Mouse (Mus musculus): ENCODE measurements around the gene Fam173a.

Gene Fam173a

DNA sequence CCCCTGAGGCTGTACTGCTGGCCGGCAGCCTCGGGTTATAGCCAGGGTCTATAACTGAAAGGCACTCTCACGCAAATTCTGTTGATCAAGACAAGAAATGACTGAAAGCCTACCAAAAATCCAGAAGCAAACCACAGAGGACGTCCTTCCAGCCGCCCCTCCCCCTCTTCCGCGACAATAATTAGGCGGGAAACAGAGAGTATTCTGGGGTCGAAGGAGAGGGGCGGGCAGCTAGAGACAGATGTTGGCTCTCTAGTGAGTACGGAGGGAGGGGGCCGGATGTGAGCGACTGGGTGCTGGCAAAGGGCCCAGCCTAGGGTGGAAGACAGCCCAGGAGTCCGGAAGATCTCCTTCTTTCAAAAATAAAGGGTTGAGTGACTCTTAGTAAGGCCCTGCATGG is at the start of gene Fam173a:
TSS of gene Fam173a (minus strand) at position 287 of the 400 bp plus-strand sequence.
- in situ Hi-C loops (cut with MboI; ENCODE audit: unreplicated experiment in 2 of 2): no loop called here

DNA sequence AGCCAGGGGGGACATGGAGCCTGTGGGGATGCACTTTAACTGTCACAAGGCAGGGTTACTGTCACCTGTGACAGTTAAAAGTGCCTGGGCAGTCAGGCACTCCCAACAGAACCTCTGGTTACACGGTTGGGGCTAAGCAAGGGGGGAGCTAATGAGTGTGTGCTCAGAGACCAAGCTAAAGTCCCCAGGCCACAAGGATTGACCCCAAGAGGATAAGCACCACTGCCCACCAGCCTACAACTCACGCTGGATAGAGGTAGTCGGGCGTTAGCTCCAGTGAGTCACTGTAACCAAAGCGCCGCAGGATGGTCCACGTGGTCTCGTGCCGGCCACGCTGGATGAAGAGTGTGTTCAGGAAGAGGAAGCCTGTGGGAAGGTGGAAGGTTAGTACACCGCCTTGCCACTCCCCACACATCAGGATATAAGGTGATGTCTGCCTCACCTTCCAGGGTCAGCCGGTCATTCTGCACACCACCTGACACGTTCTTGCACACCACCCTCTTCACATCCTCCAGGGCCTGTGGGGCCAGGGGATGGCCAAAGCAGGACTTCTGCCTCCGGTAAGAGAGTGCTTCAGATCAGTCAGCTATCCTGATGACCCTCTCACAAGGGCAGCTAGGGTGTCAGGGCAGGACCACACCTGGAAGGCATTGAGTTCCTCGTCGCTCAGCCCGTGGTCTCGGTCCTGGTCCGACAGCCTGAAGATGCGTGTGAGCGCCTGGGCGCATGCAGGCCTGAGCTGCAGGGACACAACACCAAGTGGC is 48.6 kb upstream of the Fam173a start, which contains the start of gene Gm20683:
TSS of gene Gm20683 (minus strand) at position 647 of the 764 bp plus-strand sequence.
- in situ Hi-C loops (cut with MboI; ENCODE audit: unreplicated experiment in 2 of 2): no loop called here

DNA sequence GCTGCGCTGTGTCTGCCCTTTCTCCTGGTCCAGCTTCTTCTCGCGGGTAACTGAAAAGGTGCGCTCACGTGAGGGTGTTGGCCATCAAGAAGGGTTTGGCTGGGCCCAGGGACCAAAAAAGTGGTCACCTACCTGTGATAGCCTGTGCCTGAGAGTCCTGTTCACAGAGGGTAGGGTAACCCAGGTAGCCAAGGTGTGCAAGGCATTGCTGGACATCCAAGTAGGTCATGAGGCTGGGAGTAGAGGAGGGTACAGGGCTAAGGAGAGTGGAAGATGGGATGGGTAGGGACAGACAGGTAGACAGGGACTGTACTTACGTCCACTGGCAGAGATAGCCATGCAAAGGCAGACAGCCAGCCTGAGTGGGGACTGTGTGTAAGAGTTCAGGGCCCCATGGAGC is 47.8 kb upstream of the Fam173a start:
- in situ Hi-C loops (cut with MboI; ENCODE audit: unreplicated experiment in 2 of 2): no loop called here

DNA sequence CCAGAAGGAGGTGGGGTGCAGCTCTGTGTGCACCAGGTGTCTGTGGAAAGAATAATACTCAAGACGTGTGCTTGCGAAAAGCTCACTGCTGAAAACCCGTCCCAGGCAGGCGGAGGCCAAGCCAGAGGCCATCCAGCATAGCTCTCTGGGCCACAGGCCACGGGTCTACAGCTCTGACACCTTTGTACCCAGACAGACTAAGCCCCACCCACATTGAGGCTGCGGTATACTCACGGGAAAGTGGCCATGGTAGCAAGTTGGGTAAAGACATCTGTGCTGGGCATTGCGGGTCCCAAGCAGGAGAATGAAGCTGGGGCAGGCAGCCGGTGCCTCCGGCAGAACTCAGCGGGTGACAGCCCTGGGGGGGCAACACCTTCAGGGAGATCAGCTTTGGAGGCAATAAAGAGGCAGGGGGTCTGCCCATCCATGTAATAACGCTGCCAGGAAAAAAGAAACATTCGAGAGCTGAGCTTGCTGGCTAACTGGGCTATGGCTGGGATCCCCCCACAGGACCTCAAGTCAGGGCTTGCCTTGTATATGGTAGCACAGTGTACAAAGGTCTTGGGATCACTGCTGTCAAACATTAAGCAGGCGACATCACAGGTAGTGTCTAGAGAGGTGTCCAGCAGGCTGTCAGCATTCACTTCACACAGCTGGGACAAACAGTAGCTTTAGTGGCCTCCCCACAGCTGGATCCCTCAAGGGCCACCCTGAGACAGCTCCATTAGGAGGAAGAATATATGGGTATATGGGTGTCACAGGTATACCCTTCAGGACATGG is 46.9 kb upstream of the Fam173a start:
- in situ Hi-C loops (cut with MboI; ENCODE audit: unreplicated experiment in 2 of 2): loop anchor here in 1 of 2 experiments (5.0 kb wide), 1 partner anchor 33 kb away; no protein-coding TSS in a partner anchor

DNA sequence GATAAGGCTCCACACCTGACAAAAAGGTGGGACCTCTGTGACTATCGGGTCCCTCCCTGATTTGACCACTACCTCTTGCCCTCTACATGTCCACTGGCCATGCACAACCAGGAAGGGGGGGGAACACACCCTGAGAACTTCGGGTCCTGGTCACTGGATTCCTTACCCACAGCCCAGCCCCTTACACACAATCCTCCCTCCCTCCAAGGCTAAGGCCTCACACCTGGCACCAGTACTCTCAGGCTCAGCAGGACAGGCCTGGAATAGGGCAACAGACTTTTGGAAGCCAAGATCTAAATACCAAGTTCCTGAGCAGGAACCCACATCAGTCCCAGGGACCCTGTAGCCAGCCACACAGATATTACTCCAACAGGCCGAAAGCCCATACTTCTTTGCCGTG is 46.2 kb upstream of the Fam173a start:
- in situ Hi-C loops (cut with MboI; ENCODE audit: unreplicated experiment in 2 of 2): loop anchor here in 1 of 2 experiments (5.0 kb wide), 1 partner anchor 33 kb away; no protein-coding TSS in a partner anchor

DNA sequence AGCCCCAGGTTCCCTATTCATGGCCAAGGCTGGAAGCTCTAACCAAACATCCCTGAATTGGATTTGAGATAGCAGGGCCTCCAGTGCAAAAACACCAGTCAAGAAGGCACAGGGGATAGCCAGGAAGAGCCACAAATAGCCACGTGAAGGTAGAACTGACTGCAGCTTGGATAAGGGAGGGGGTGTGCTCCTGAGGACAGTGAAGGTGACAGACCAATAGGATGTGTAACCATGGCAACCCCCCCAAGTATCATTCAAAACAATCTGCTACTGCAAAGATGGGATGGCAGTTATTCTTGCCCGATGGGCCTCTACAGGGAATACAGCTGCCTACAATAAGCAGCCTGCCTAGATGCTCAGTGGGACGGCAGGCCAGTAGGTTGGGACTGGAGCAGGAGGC is 44.8 kb upstream of the Fam173a start:
- in situ Hi-C loops (cut with MboI; ENCODE audit: unreplicated experiment in 2 of 2): loop anchor here in 1 of 2 experiments (5.0 kb wide), 1 partner anchor 35 kb away; no protein-coding TSS in a partner anchor

DNA sequence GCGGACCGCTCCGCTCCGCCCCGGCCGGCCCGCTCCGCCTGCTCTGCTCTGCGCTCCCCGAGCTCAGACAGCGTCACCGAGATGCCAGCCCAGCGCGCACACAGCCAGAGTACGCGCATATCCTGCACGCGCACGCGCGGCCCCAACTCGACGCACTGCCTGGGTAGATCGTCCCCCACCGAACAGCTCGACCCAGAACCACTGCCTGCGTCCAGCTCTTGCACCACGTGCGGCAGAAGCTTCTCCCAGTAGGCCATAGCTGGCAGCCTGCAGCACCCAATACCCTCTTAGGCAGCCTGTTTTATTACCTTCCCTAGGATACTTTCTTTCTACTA is 44.3 kb upstream of the Fam173a start, which contains the start of gene Rhbdl1:
TSS of gene Rhbdl1 (minus strand) at position 220 of the 335 bp plus-strand sequence.
- in situ Hi-C loops (cut with MboI; ENCODE audit: unreplicated experiment in 2 of 2): loop anchor here in 1 of 2 experiments (5.0 kb wide), 1 partner anchor 35 kb away; no protein-coding TSS in a partner anchor

DNA sequence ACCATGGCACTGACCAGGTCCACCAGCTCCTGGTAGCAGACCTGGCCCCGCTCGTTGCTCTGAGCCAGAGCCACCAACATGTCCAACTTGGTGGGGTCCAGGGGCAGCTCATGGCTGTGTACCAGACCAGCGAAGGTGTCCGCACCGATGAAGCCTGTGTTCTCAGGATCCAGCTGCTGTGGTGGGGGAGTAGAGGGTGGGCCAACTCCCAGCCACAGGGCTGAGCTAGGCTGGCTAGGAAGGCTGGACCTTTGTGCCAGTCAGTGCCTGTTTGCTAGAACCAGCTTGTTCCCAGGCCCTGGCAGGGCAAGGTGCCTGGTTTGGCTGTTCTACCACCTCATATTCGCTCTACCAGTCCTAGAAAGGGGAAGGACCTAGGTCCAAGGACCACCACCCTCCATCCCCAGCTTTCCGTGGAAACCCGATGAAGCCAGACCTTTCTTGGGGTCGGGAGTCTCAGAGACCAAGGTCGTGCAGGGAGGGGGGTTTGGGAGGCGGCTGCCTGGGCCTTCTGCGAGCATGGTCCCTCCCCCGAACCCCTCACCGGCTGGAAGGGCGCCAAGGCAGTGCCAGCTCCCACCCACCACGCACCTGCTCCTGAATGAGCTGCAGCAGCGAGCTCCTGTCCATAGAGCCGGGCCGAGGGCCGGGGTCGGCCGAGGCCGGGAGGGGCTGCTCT is 43.8 kb upstream of the Fam173a start:
- in situ Hi-C loops (cut with MboI; ENCODE audit: unreplicated experiment in 2 of 2): loop anchor here in 1 of 2 experiments (5.0 kb wide), 1 partner anchor 36 kb away; no protein-coding TSS in a partner anchor

DNA sequence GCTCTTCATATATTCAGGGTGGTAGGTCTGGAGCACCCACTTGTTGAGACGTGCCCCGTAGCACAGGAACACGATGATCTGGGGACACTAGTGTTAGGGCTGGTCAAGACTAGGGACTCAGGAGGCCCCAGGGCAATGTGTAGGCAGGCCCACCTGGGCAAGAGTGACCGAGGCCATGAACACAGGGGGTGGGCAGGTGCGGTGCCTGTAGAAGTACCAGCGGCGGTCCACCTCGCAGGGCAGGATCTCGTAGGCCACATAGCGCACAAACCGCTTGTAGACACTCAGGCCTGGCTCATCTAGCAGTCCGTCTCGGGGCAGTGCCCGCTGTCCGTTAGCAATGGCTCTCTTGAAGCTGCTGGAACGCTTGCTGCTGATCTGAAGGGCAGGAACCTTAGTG is 43.1 kb upstream of the Fam173a start:
- in situ Hi-C loops (cut with MboI; ENCODE audit: unreplicated experiment in 2 of 2): loop anchor here in 1 of 2 experiments (5.0 kb wide), 1 partner anchor 36 kb away; no protein-coding TSS in a partner anchor

DNA sequence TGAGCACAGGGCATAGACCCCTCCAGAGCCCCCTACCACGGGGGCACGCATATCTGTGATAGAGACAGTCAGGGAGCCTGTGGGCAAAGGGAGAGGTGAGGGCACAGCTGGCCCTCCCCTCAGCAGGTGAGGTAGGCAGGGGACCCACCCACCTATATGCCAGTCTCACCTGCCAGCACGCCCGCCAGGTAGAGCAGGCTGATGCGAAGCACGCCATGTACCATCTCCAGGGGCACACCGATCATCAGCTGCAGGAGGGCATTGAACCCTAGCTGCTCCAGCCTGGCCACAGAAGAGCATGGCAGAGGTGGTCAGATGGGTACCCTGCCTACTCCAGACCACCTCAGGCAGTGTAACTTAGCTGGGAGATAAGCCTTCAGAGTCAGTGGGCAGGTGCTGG is 42.6 kb upstream of the Fam173a start:
- in situ Hi-C loops (cut with MboI; ENCODE audit: unreplicated experiment in 2 of 2): loop anchor here in 1 of 2 experiments (5.0 kb wide), 1 partner anchor 37 kb away; no protein-coding TSS in a partner anchor

DNA sequence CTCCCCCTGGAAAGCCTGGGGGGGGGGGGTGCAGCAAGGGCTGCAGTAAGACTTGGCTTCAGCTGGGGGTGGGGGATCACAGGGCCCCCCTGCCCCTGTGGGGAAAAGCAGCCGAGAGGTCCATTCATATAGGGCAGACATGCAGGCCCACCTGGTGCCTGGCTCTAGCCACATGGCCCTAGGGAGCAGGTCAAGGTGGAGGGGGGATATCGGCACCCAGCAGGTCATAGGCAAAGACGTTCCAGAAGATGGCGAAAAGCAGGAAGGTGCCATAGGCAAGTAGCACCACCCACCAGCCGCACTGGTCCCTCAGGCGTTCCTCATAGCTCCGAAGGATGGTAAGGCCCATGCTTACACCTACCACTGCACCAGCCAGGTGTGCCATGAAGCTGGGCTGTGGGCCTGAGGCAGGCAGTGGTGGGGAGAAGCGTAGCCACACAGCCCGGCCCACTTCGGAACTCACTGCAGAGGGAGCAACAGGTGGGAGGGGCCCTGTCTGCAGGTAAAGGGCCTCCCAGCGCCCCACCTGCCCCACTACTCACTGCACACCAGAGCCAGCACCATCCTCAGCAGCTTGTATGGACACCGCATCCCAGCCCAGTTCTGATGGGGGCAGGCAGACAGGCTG is 42.0 kb upstream of the Fam173a start:
- in situ Hi-C loops (cut with MboI; ENCODE audit: unreplicated experiment in 2 of 2): loop anchor here in 1 of 2 experiments (5.0 kb wide), 1 partner anchor 38 kb away; no protein-coding TSS in a partner anchor

DNA sequence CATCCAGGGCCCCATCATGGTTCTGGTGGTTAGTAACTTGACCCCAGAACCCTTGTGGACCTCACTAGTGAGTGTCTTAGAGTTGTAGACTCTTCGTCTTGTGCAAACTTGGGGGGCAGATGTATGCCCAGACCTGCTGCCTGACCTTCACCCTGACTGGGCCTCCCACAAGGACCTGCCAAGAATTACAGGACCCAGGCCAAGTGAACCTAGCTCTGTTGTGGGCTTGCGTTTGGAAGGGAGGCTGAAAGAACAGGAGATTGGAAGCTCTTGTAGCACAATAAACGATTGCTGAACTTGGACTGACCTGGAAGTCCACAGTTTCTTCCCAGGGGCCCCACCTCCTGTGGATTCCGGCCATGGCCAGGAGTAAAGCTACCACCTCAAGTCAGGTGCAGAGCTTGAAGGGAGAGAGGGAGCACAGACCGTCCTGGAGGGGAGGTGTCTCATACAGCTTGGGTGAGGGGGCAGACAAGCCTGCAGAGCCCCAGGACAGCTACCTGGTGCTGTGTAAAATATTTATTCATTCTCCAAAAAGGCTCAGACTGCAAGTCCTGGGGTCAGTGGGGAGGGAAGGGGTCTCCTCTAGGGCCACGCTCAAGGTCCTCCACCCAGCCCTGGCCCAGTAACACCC is 41.4 kb upstream of the Fam173a start:
- in situ Hi-C loops (cut with MboI; ENCODE audit: unreplicated experiment in 2 of 2): no loop called here

DNA sequence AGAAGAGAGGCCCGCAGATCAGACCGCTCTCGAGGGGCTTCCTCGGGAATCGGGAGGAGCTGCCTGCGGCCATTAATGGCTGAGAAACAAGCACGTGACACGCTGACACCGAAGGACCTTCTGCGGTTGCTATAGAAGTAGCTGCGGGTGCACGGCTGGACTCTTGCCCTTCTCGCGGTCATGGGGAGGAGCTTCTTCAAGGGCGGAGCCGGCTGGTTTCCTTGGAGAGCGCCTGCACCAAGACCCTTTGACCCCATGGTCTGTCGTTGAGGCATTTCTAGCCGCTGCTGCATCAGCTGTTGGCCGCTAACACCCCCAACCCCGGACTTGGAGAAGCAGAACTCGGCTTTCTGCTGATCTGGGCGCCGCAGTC is 40.6 kb upstream of the Fam173a start, which contains the start of gene Stub1:
TSS of gene Stub1 (minus strand) at position 114 of the 373 bp plus-strand sequence.
- in situ Hi-C loops (cut with MboI; ENCODE audit: unreplicated experiment in 2 of 2): no loop called here

DNA sequence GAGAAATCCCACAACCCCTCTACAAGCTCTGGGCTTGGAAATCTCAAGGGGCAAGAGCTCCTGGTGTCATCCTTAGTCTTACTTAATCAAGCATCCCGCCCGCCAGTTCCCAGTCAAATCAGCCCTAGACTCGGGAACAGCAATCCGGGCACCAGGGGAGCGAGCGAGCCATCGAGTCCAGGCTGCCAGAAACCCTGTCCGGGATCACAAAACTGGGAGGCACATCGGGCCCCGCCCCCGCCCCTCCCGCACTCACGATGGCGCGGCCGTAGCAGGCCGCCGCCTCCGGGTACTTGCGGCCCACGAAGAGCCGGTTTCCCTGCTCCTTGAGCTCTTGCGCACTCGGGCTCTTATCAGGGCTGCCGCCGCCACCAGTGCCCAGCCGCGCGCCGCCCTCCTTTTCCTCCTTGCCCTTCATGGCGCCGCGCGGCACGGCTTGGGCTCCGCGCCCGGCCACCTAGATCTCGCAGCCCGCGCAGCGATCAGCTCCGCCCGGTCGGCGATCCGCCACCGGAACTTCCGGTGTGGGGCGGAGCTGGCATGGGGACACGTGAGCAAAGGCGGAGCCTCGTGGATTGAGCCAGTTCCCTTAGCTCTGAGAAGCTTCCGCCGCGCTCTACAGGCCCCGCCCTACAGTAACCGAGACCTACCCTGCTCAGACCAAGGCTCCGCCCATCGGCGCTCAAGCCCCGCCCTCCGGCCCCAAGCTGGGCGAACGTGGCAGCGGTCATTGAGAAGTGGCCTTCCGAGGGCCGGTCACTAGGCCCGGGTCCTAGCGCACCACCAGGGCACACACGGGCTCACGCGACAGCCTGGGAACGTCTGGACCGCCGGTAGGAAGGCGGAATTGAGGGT is 40.0 kb upstream of the Fam173a start:
- in situ Hi-C loops (cut with MboI; ENCODE audit: unreplicated experiment in 2 of 2): no loop called here

DNA sequence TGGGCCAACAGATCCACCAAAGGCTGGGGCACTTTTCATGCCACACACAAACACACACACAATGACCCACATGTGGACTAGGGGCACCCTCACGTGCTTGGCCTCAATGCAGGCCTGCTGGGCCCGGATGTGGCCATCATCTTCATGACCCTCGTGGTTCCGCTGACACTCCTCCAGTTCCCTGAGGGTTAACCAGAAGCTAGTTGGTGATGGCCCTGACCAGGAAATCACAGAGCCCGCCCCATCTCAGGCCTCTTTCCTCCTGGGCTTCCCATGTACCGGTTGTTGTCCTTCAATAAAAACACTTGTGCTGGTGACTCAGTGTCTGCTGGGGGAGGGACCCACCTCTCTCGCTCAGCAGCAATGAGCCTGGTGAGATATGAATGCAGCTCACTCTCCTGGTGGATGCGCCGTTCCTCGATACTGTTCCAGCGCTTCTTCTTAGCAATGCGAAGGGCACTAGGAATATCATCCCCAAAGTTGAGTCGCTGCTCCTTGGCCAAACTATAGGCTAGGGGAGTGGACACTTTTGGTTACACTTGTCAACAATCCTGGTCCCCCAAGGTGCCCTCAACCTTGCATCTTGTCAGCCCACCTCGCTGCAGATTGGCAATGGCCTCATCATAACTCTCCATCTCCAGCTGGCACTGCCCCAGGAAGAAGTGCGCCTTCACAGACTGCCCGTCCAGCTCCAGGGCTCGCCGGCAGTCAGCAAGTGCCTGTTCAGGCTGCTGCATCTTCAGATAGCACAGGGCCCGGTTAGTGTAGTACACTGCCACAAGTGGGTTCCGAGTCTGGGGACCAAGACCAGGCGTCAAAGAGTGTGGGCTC is 39.0 kb upstream of the Fam173a start:
- in situ Hi-C loops (cut with MboI; ENCODE audit: unreplicated experiment in 2 of 2): no loop called here

DNA sequence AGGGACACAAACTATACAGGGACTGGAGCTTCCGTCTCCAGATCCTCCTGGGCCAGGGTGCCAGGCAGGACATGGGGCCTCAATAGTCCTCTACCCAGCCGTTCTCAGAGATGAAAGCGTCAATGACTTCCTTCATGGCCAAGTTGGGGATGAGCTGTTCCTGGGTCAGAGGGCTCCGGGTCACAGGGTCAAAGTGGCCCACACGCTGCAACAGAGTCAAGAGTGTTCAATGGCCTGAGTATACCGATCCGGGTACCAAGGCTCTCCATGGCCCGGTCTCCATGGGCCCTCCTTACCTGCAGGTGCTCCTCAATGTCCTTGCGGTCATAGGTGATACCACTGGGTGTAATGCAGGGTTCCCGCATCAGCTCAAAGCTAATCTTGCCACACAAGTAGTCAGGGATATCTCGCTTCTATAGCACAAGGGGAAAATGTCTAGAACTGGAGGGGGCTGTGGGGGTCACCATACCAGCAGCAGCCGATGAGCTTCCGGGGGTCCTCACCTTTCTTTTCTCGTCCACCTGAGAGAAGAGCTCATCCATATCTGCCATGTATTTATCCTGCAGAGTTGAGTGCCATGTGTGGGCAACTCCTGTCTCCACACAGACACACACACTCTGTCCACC is 38.2 kb upstream of the Fam173a start:
- in situ Hi-C loops (cut with MboI; ENCODE audit: unreplicated experiment in 2 of 2): no loop called here

DNA sequence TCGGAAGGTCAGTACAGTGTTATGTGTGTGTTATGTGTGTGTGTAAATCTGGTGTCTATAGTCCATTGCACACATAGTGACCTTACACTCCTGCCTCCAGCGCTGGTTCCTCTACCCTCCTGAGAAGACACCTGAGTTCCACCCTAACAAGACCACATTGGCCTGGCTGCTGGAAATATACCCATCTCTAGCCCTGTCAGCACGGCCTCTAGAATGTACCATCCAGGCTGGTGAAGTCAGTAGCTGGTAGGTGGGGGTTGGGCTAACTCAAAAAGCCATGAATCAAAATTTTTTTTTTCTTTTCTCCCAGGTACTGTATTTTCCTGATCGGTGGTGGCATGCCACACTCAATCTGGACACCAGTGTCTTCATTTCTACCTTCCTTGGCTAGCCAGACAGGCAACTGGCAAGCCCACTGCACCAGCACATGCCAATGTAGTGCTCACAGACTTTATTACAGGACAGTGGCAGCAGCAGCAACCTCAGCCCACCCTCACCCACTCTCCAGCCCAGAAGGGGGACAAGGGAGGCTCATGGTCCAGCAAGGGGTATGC is 37.6 kb upstream of the Fam173a start:
- in situ Hi-C loops (cut with MboI; ENCODE audit: unreplicated experiment in 2 of 2): no loop called here
